Mouse (Mus musculus): Measurements from ENCODE around the gene Eef1akmt4.
A peak's percentile ranks its signal among the peaks of the same experiment; 100 is the strongest.
"Not testable (repeated sequence)": the region's sequence is repeated elsewhere in the genome, so short reads cannot be mapped to it uniquely, and the experiment has no call there.

The Eef1akmt4 gene

GRCm38 (mm10) chr16:20628871-20629391, 17.5 kb downstream of the Eef1akmt4 start:
- no peak for DNase-seq

- DNase-seq, result peak in 1 of 2 experiments; percentile 14
Measured at GRCm38 (mm10) chr16:20629731-20630634, 18.6 kb downstream of the Eef1akmt4 start, which contains the start of gene Ece2. Gene Ece2, plus strand, starts transcription at chr16:20629828.

GRCm38 (mm10) chr16:20637410-20637809, 26.0 kb downstream of the Eef1akmt4 start:
- DNase-seq, result no peak

- DNase-seq, result no peak
Measured at GRCm38 (mm10) chr16:20638367-20638766, 27.0 kb downstream of the Eef1akmt4 start.

- DNase-seq, result peak; percentile 64 to 89
Measured at GRCm38 (mm10) chr16:20642161-20642560, 30.8 kb downstream of the Eef1akmt4 start.

- DNase-seq, result no peak
Measured at GRCm38 (mm10) chr16:20643911-20644310, 32.5 kb downstream of the Eef1akmt4 start.

GRCm38 (mm10) chr16:20651076-20651946, 39.9 kb downstream of the Eef1akmt4 start, which contains the start of gene Psmd2:
Gene Psmd2, plus strand, starts transcription at chr16:20651652.
- peak; percentile 97 to 99 for DNase-seq

GRCm38 (mm10) chr16:20651947-20652310, 40.5 kb downstream of the Eef1akmt4 start:
- DNase-seq, result no peak

GRCm38 (mm10) chr16:20653315-20653714, 41.9 kb downstream of the Eef1akmt4 start:
- no peak for DNase-seq

- no peak for DNase-seq
Measured at GRCm38 (mm10) chr16:20657661-20658060, 46.3 kb downstream of the Eef1akmt4 start.

- not testable (repeated sequence) for DNase-seq
Measured at GRCm38 (mm10) chr16:20668013-20668412, 56.6 kb downstream of the Eef1akmt4 start, which contains the start of gene Eif4g1. Gene Eif4g1, plus strand, starts transcription at chr16:20668313.

Measured in kidney, postnatal 36 days (tissue).